Mouse (Mus musculus): ENCODE data around the gene Krtap5-3.

GRCm38 (mm10) chr7:142152191-142152590, 49.0 kb upstream of the Krtap5-3 start:
- TF ChIP-seq EP300 (IDR thresholded peaks at IDR 0.05; ENCODE audit: insufficient read depth, low read depth, low read length) (no peak), CTCF (IDR thresholded peaks at IDR 0.05) (no peak), POLR2A (IDR thresholded peaks at IDR 0.05; ENCODE audit: insufficient read depth, low read depth, low read length) (no peak)

Measured in heart, adult 2 months (tissue).